Mouse (Mus musculus) right cerebral cortex, adult 2 months (tissue): ENCODE results near the gene St6galnac5.

Experiments used
- DNase-seq, 2 experiments: peaks; one replicate each; pipeline ENCODE4 v3.0.0; 2021 to 2022; ENCODE audit warnings: low spot score in 2 of 2

The St6galnac5 gene

DNA sequence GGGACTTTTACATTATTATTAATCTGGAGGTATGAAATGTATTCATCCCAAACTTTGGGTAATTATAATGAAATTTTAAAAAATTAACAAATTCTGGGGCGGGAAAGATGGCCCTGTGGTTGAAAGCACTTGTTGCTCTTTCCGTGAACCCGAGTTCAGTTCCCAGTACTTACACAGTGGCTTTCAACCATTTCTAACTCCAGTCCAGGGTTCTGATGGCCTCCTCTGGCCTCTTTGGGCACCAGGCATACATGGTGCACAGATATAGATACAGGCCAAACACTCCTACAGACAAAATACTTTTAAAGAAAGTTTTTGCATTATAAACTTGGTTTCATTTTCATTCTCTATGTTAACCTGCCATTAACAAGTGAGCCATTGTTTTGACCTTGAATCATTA lies 68.4 kb downstream of the St6galnac5 start:
- DNase-seq = no peak

- no peak for DNase-seq
These were observed 68.9 kb downstream of the St6galnac5 start for GRCm38 (mm10) chr3:152913150-152913549.

GRCm38 (mm10) chr3:152912216-152913101 lies 69.6 kb downstream of the St6galnac5 start:
- no peak for DNase-seq

- DNase-seq = no peak
These were observed 70.5 kb downstream of the St6galnac5 start for GRCm38 (mm10) chr3:152911578-152911977.

DNA sequence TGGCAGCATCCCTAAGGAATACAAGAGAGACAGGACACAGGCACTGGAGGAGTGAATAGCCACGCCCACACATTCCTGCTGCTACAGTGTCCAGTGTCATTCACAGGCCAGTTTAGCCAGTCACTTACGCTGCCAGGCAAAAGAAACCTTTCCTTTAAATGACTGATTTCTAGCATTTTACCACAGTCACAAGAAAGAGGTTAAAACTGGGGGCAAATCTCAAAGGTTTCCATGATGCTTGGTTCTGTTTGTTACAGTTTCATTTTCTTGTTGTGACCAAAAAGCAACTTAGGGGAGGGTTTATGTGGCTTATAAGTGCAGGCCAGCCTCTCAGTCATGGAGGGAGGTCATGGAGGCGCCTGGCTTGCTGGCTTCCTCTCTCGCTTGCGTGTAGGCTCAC lies 74.4 kb downstream of the St6galnac5 start:
- DNase-seq = no peak

DNA sequence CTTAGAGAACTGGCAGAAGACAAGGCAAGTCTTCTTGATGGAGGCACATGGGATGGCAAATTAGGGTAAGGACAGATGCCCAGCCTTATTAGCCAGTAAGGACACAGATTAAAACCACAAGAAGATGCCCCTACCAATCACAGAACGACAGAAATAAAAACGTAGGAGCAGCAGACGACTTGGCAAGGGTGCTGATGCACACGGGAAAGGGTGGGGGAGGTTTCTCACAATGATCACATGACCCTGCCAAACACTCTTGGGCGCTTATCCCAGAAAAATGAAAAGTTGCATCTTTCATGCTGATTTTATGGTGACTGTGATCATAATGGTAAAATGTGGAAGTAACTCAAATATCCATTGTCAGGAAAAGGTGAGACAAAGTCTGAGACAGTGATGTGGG lies 75.0 kb downstream of the St6galnac5 start:
- peak in 1 of 2 experiments; percentile 22 for DNase-seq

- DNase-seq = no peak
These were observed 76.2 kb downstream of the St6galnac5 start for GRCm38 (mm10) chr3:152905800-152906199.

GRCm38 (mm10) chr3:152905026-152905425 lies 77.0 kb downstream of the St6galnac5 start:
- DNase-seq = no peak

DNA sequence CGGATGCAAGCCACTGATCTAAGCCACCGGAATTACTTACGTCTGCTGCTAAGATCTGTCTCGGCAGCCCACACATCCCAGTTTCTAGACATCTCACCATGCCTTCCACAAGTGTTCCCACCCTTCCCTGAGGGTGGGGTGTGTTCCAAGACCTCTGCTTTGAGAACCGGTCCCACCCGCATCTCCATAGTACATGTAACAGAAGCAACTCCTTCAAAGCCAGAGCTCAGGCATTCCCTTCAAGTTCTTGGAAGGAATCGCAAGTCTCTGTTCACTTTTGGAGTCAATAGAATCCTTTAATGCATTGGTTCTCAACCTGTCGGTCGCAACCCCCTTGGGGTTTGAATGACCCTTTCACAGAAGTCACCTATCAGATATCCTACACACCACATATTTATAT lies 83.1 kb downstream of the St6galnac5 start:
- DNase-seq = no peak

- no peak for DNase-seq
These were observed 84.8 kb downstream of the St6galnac5 start for GRCm38 (mm10) chr3:152897196-152897595.

GRCm38 (mm10) chr3:152896111-152896510 lies 85.9 kb downstream of the St6galnac5 start:
- no peak for DNase-seq

DNA sequence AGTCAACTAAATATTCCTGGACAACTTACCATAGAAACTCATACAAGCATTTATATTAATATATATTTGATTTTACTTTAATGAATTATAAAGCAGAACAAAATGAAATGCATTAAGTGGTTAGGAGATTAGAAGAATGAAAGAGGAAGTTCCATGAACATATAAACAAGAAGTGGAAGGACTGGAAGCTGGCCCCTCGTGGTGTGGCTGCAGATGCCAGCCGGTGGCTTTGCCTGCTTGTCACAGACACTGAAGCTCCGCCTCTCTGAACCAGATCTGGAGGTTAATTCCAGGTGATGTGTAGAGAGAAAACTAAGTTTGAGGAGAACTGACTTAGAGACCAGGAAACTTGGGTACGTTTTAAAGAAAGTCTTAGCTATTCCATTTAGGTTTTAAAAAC lies 87.1 kb downstream of the St6galnac5 start:
- no peak for DNase-seq

GRCm38 (mm10) chr3:152888116-152888515 lies 93.9 kb downstream of the St6galnac5 start:
- DNase-seq = no peak

DNA sequence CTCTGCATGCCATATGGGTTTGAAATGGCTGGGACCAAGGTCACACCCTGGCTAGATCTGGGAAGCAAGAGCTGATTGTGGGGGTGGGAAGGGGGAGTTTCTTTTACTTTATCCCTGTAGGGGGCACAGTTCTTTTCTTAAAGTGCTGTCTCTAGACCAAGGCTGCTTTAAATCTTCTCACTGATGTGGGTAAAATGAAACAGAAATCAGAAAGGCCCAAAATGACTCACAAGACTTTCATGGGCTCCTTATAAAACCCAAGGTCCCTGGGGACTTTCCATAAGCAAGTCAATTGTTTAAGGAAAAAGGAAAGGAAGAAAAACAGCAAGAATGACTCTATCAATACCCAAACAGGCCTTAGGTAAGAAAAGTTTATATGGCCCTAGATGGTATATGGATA lies 95.3 kb downstream of the St6galnac5 start:
- no peak for DNase-seq

DNA sequence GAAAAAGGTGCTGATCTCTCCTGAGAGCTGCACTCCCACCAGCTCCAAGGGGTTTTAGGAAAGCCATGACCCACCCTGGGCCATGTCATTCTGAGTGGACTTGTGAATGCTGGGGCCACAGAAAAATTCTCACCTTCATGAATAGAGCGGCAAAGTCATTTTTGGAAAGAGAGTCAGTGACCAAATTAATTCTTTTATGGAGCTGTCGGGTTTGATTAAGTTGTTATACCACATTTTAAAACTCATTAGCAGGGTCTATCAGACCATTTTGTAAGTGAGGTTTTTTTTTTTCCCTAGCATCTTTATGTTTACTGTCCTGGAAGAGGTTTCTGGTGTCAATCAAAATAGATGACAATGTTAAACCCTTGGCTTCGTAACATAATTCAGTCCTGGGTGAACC lies 98.5 kb downstream of the St6galnac5 start:
- DNase-seq = no peak

DNA sequence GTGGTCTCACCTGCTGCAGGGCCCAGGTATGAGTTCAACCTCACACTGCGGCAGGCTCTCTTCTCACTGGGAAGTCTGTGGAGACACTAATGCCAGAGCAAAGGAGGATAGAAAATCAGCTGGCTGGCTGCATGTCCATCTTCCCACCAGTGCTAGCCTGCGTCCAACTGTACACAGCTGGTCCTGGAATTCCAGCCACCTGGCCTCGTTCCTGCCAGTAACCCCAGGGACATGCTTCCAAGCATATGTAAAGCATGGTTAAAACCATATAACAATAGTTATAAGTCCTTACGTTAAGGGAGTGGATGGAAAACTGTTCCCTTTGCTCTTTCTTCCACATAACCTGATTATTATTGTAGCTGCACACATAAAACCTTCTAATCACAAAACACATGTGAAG lies 100.3 kb downstream of the St6galnac5 start:
- no peak for DNase-seq

GRCm38 (mm10) chr3:152880121-152880835 lies 101.8 kb downstream of the St6galnac5 start:
- peak; percentile 41 to 44 for DNase-seq

DNA sequence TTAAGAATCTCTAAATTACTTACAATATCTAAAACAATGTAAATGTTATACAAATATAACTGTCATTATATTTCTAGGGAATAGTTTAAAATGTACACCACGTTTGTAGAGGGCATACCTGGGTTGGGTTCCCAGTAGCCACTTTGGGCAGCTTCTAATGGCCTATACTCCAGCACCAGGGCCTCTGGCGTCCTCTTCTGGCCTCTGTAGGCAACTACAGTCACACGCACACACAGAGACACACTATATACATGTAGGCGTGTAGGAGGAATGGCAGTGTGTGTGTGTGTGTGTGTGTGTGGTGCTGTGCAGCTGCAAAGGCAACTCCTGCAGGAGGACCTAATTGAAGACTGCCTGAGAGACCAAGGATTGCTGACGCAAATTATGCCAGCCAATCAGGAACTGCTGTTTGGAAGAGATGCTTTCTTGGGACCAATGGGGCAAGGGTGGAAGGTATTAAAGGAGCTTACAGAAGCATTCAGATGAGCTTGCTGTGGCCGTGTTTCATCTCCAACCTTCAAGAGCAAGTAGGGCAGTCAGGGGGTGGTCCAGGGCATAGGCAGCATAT lies 106.2 kb downstream of the St6galnac5 start:
- DNase-seq = no peak

GRCm38 (mm10) chr3:152874431-152875355 lies 107.4 kb downstream of the St6galnac5 start:
- DNase-seq = peak; percentile 46 to 65

DNA sequence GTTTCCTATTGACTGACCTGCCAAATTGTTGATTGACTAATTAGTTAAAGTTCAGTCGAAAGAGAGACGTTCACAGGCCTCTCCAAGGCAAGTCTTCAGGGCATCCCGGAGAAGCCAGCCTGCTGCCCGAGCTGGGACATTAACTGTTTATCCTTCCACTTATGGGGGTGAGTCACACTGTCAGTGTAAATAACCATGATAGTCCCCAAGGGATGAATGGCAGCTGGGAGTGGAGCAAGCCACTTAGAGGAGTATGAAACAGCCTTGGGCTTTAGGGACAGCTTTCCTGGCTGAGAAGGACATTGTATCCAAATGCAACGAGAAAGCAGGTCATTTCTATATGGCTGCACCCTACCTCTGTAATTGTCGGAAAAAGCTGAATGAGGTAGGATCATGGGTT lies 109.5 kb downstream of the St6galnac5 start:
- DNase-seq = no peak

DNA sequence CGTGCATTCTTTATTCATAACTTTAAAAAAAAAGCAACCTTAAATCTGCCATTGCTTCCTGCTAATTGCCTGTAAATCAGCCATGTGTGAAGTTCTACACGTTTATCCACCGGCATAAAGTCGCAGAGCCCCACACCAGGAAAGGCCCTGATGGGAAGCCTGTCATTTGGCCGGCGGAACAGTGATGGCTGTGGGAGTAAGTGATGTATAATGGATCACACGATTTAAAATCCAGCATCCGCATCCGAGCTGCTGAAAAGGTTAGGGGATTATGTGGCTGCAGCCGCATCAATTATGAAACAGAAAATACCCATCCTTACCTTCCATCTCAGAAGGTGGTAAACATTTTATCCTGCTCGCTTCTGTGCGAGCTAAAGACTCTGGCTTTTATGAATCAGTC lies 110.0 kb downstream of the St6galnac5 start:
- no peak for DNase-seq
